Mouse (Mus musculus) bone marrow macrophage, adult 2 months (primary cell): ENCODE data around the gene 4930438A08Rik. TPM values are rescaled to one million over a fixed set of nuclear protein-coding genes. Genes with fewer than 3 reads are reported as not detected.
A peak's percentile ranks its signal among the peaks of the same experiment; 100 is the strongest.
"Not testable (repeated sequence)": the region's sequence is repeated elsewhere in the genome, so short reads cannot be mapped to it uniquely, and the experiment has no call there.

Experiments
- H3K27ac ChIP-seq: 2 replicates; pipeline ENCODE4 v1.5.1; 2012; ENCODE audit warnings: low read depth, low read length; ENCODE audit not compliant: insufficient read depth
- H3K4me1 ChIP-seq: 2 replicates; pipeline ENCODE4 v1.6.1; 2012; ENCODE audit warnings: low read length; ENCODE audit not compliant: control insufficient read depth, insufficient read depth
- H3K4me3 ChIP-seq: 2 replicates; pipeline ENCODE4 v1.5.1; 2012; ENCODE audit warnings: mild to moderate bottlenecking, low read length, moderate library complexity; ENCODE audit not compliant: insufficient read depth
- CTCF ChIP-seq: IDR thresholded peaks from 2 replicates; pipeline ENCODE4 v1.5.1; 2012; ENCODE audit warnings: low read depth, mild to moderate bottlenecking, low read length, moderate library complexity
- POLR2A ChIP-seq: IDR thresholded peaks from 2 replicates; pipeline ENCODE4 v1.6.1; 2012; ENCODE audit warnings: mild to moderate bottlenecking, low read depth, low read length, borderline replicate concordance
- polyA plus RNA-seq: library from polyadenylated mRNA; stranded (reverse); fragments of >200 nt; gene quantifications from 2 replicates; pipeline ENCODE4 v1.2.4, GENCODE M21; 2012; ENCODE audit not compliant: missing spikeins, insufficient read depth, insufficient read length

The 4930438A08Rik gene
- polyA plus RNA-seq, 1 experiment = not detected

DNA sequence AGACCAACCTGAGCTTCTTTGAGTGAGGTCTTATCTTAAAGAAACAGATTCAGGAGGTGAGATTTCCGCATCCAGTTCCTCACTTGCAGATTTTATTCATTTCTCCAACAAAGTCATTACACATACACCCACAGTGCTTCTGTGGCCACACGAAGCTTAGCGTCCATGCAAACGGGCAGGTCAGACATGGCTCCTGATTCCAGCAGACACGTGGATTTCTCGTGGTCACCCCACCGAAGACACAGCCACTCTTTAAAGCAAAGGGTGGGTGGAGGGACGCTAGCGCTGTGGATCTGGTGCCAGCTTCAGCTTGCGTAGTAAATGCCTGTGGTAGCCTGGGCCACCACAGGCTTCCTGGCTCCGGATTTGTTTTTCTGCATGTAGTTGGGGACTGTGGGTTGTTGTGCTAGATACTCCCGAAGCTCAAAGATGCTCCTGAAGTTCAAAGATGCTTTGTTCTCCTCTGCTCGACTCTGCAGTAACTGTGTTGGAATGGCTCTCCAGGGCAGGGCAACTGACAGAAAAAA, 7.4 kb downstream of the 4930438A08Rik start:
- Histone ChIP-seq H3K27ac (peak overlapping the region; percentile 28; the same call in 1 of the 2 replicates), H3K4me3 (no peak overlapping the region), H3K4me1 (peaks cover 15% of the 10 kb centered on the region)
- TF ChIP-seq POLR2A (no peak), CTCF (no peak)

- TF ChIP-seq CTCF = no peak
- TF ChIP-seq POLR2A = no peak
- Histone ChIP-seq H3K4me3 (no peak overlapping the region), H3K27ac (peak overlapping the region; percentile 28; the same call in 1 of the 2 replicates), H3K4me1 (peaks cover 15% of the 10 kb centered on the region)
Observed at GRCm38 (mm10) chr11:58282518-58282917, 7.9 kb downstream of the 4930438A08Rik start.

GRCm38 (mm10) chr11:58289992-58290682, 15.5 kb downstream of the 4930438A08Rik start:
- no peak overlapping the region for H3K4me3 ChIP-seq
- no peaks in the 10 kb centered on the region for H3K4me1 ChIP-seq
- TF ChIP-seq POLR2A (no peak), CTCF (no peak)
- H3K27ac ChIP-seq = no peak overlapping the region

DNA sequence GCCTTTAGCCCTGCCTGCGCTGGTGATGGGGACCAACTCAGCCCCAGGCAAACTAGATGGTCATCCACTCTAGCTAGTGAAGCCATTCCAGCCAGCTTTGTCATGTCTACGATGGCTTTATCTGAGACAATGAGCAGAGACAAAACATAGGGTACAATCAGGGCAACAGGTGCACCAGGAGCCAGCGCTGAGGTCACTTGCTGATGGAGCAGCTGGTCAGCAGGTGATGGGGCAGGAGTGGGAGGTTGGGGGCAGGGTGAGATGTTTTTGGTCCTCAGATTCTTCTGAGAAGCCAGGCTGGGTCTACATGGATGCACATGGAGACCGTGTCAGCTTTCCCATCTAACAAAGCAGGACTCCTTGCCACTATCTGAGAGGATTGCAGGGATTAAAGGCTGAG, 16.2 kb downstream of the 4930438A08Rik start:
- TF ChIP-seq CTCF = no peak
- TF ChIP-seq POLR2A = no peak
- no peaks in the 10 kb centered on the region for H3K4me1 ChIP-seq
- no peak overlapping the region for H3K4me3 ChIP-seq
- no peak overlapping the region for H3K27ac ChIP-seq

GRCm38 (mm10) chr11:58292791-58293190, 18.2 kb downstream of the 4930438A08Rik start:
- Histone ChIP-seq H3K27ac (no peak overlapping the region), H3K4me1 (no peaks in the 10 kb centered on the region), H3K4me3 (no peak overlapping the region)
- no peak for TF ChIP-seq POLR2A
- no peak for TF ChIP-seq CTCF

DNA sequence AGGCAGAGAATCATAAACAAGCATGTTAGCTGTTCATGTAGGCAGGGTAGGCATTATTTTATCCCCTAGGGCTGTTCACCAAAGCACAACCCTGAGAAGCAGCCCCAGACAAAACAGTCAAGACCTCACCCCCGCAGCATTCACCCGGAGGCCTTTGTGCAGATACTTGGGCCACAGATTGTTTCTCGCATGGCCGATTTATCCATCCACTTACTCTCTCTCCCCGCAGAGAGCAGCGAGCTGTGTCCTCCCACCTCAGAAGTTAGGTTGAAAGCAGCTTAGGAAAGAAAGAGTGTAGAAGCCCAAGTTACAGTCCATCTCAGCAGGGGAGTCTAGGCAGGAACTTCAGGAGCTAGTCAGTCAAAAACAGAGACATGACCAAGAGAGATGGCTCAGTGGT, 22.8 kb downstream of the 4930438A08Rik start:
- Histone ChIP-seq H3K4me1 (no peaks in the 10 kb centered on the region), H3K4me3 (no peak overlapping the region), H3K27ac (no peak overlapping the region)
- TF ChIP-seq CTCF = no peak
- TF ChIP-seq POLR2A = no peak

DNA sequence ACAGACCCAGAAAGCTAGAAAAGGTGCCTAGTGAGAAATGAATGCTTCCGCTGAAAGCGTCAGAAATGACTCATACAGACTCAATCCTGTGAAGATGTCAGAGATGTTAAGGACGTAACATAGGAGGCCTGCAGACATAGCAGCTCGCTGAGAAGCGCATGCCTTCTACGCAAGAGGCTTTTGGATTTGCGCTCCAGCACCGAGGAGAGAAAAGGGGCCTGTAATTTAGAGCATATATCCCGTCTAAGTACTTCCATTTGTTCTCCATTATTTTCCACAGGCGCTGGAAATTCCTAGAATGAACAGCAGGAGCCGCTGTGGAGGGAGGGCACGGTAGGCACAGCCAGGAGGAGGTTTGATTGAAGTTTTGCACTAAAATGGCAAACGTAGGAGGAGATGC, 26.5 kb downstream of the 4930438A08Rik start:
- H3K27ac ChIP-seq = no peak overlapping the region
- no peak for TF ChIP-seq POLR2A
- TF ChIP-seq CTCF = peak; percentile 82
- H3K4me3 ChIP-seq = peak overlapping the region; percentile 73
- peaks cover 4% of the 10 kb centered on the region; the same call in 1 of the 2 replicates for H3K4me1 ChIP-seq

- Histone ChIP-seq H3K27ac (peak overlapping the region; percentile 62), H3K4me1 (peaks cover 8% of the 10 kb centered on the region; the same call in 1 of the 2 replicates), H3K4me3 (peak overlapping the region; percentile 73)
- TF ChIP-seq CTCF = peak; percentile 54
- no peak for TF ChIP-seq POLR2A
Observed at GRCm38 (mm10) chr11:58301837-58302754, 27.5 kb downstream of the 4930438A08Rik start.

DNA sequence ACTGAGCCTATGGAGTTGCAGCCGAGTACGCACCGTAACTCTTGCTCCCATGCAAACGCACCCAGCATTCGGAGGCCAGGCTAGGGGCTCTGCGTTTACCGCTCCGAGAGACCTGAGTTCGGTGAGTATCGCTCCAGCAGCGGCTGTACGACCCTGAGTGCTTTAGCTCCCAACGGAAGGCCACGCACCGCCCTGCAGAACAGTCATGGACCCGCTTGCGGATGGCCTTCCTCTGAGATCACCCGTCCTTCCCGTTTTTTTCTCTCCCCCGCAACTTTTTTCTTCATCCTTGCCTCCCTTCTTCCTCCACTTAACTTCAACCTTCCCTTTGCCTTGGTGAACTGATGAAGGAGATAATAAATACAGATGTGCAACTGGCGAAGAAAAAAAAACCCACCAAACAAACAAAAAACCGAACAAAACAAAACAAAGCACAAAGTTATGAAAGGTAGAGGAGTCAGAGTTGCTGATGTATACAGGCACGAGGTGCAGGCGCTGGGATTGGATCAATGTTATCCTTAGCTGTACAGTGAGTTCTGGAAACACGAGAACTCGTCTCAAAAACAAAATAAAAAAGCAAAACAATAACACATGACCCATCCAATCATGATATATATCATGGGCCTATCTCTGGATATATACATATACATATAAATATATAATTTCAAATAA, 28.3 kb downstream of the 4930438A08Rik start:
- H3K4me3 ChIP-seq = peak overlapping the region; percentile 73
- H3K4me1 ChIP-seq = peaks cover 8% of the 10 kb centered on the region; the same call in 1 of the 2 replicates
- H3K27ac ChIP-seq = peak overlapping the region; percentile 59
- TF ChIP-seq CTCF (no peak), POLR2A (no peak)

DNA sequence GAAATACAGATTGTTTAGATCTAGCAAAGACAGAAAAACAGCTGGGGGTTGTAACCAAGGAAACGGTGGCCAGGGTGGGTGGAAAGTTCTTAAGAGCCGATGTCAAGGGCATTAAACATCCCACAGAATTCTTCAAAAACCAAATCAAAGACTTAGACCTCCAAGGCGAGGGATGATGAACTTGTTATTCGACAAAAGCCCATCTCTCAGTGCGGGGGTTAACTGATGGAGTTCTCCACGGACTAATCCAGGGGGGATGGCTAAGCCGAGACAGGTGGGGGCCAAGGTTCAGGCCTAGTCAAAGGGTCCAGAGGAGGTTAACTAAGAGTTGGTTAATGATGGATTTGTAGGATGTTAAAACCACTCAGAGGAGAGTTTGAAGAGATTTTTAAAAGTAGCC, 29.0 kb downstream of the 4930438A08Rik start:
- H3K4me1 ChIP-seq = peaks cover 8% of the 10 kb centered on the region; the same call in 1 of the 2 replicates
- H3K4me3 ChIP-seq = peak overlapping the region; percentile 30; the same call in 1 of the 2 replicates
- no peak for TF ChIP-seq CTCF
- no peak overlapping the region for H3K27ac ChIP-seq

GRCm38 (mm10) chr11:58305299-58305698, 30.7 kb downstream of the 4930438A08Rik start:
- not testable (repeated sequence) for H3K27ac ChIP-seq, H3K4me3 ChIP-seq, H3K4me1 ChIP-seq
